Mouse (Mus musculus) midbrain, embryonic 10.5 days (tissue): ENCODE measurements around the gene Susd5. TPM values are rescaled to one million over a fixed set of nuclear protein-coding genes. Genes with fewer than 3 reads are reported as not detected.

ENCODE experiments used
- DNase-seq: peaks from one replicate; pipeline ENCODE4 v3.0.0-alpha.2; 2017; ENCODE audit warnings: low spot score
- H3K27ac ChIP-seq: fragments of 300-500 bp; sonication (generic); replicated peaks from 2 replicates; pipeline ENCODE4 v1.5.1; 2016; ENCODE audit warnings: mild to moderate bottlenecking
- H3K27me3 ChIP-seq: fragments of 300-500 bp; sonication (generic); 2 replicates; pipeline ENCODE4 v1.6.1; 2016; ENCODE audit warnings: low read depth, mild to moderate bottlenecking; ENCODE audit not compliant: poor library complexity, severe bottlenecking
- H3K36me3 ChIP-seq: fragments of 300-500 bp; sonication (generic); 2 replicates; pipeline ENCODE4 v1.6.1; 2016; ENCODE audit warnings: mild to moderate bottlenecking, moderate library complexity
- H3K4me1 ChIP-seq: fragments of 300-500 bp; sonication (generic); 2 replicates; pipeline ENCODE4 v1.6.1; 2016
- H3K4me3 ChIP-seq: fragments of 300-500 bp; sonication (generic); 2 replicates; pipeline ENCODE4 v1.5.1; 2016; ENCODE audit warnings: mild to moderate bottlenecking, moderate library complexity
- H3K9me3 ChIP-seq: fragments of 300-500 bp; sonication (generic); replicated peaks from 2 replicates; pipeline ENCODE4 v1.6.1; 2016; ENCODE audit warnings: mild to moderate bottlenecking
- WGBS: fragments of 180-500 bp; shearing (Covaris S2); methylation state at CpG from one replicate; pipeline ENCODE4 v1.1.7; 2016; 5-methylcytosine and 5-hydroxymethylcytosine counted together
- polyA plus RNA-seq: library from polyadenylated mRNA; unstranded; fragments of >200 nt; fragmentation: Nextera tagmentation; extraction: Ambion mirVana; gene quantifications from 2 replicates; pipeline ENCODE4 v1.2.1, GENCODE M21; 2016

Gene Susd5
- 0.25 and 0.51 TPM in 2 replicates for polyA plus RNA-seq

DNA sequence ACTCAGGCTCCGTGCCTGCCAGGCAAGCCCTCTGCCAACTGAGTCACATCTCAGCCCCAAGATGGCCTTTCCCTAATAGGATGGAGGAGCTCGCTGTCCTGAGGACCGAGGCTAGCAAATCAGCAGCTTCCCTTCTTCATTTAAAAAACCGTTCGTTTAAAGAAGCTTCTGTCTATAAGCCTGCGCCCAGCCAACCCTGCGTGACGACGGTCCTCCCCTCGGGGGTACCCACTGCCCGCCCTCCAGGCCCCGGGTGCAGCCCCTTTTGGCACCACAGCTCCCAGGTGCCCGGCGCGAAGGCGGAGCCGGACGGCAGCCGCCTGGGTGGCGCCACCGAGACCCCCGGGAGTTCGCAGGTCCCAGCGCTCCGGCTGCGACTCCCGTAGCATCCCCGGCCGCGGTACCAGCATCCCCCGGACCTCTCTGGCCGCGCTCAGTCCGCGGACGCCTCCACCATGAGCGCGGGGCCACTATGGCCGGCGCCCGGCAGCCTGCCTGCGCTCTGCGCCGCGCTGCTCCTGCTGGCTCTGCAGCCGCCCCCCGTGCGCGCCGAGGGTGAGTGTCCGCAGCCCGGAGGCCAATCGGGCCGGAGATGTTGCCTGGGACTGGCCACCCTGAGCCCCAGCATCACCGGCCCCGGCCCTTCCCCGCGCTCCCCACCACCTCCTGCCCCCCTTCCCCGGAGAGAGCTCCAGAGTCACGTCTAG lies at the start of gene Susd5:
Susd5 (plus strand) TSS at position 51 of the 707 bp plus-strand sequence.
- under 1% methylated on average over 60 of the region's 60 CpGs for WGBS
- H3K27me3 ChIP-seq = peaks cover 46% of the 10 kb centered on the region

DNA sequence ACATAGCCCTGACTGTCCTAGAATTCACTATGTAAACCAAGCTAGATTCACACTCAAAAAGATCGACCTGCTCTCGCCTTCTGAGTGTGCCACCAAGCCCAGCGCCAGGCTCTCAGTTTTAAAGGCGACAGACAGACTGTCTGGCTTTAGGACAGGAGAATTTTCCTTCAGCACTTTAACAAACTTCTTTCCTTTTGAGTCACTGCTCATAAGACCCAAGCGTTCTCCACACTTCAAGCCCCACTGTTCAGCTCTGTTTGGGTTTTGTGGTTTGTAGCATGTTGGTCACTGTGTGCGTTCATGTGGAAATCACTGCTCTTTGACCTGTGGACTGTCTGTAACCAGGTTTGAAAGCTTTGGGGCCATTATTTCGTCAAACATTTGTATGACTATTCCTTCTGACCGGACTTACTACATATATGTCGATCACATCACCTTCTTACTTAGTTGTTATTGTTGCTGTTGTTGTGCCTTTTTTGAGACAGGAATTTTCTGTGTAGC lies 49.0 kb upstream of the Susd5 start:
- Histone ChIP-seq H3K27me3 (no peaks in the 10 kb centered on the region), H3K4me1 (peaks cover 5% of the 10 kb centered on the region; the same call in 1 of the 2 replicates), H3K27ac (no peak overlapping the region), H3K4me3 (no peak overlapping the region), H3K9me3 (no peaks in the 10 kb centered on the region; the same call in 1 of the 2 replicates), H3K36me3 (peaks cover under 1% of the 10 kb centered on the region)
- 92% methylated on average over 9 of the region's 9 CpGs for WGBS
- no peak for DNase-seq

More for the DNA sequence above, at the start of gene Susd5:
- Histone ChIP-seq H3K4me1 (peaks cover 17% of the 10 kb centered on the region), H3K4me3 (peak within 1 kb of the TSS; percentile 62), H3K36me3 (no peaks in the 10 kb centered on the region), H3K27ac (peak within 1 kb of the TSS; percentile 75), H3K9me3 (no peaks in the 10 kb centered on the region)
- peak; percentile 49 for DNase-seq

DNA sequence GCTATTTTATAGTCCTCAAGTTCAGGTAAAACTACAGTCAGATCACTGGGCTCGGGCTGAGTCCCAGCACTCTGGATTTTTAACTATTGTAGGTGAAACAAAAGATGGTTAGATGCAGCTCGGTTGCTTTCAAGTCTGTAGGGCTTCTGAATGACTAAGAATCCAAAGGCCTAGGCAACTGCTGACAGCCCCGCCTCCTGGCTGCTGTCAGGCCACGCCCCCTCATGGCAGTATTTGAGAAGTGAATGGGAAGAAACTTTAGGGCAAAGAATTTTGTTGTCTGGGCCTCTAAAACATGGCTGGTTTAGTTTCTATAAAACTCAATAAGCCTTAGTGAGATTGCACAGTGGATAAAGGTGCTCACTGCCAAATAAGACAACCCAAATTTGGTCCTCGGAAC lies 47.4 kb upstream of the Susd5 start:
- no peak for DNase-seq
- H3K4me3 ChIP-seq = no peak overlapping the region

DNA sequence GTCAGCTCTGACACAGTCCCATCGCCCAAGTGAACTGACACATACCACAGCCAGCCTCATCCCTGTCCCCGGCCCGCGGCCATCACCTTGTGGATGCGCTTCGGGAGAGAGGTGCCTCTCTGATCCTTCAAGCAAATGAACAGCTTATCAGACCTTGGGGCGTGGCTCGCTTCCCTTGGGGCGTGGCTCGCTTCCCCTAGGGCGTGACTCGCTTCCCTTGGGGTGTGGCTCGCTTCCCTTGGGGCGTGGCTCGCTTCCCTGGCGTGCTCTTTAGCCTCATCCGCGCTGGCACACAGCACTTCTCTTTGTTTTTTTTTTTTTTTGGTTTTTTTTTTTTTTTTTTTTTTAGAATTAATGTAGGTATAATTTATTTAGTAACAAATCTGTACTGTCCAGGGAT lies 45.7 kb upstream of the Susd5 start:
- WGBS = 65% methylated on average over 18 of the region's 18 CpGs
- Histone ChIP-seq H3K27me3 (no peaks in the 10 kb centered on the region), H3K9me3 (no peaks in the 10 kb centered on the region; the same call in 1 of the 2 replicates), H3K36me3 (peaks cover 5% of the 10 kb centered on the region; the same call in 1 of the 2 replicates), H3K27ac (no peak overlapping the region), H3K4me3 (no peak overlapping the region), H3K4me1 (peaks cover 5% of the 10 kb centered on the region; the same call in 1 of the 2 replicates)
- no peak for DNase-seq

More for the DNA sequence above, 47.4 kb upstream of the Susd5 start:
- Histone ChIP-seq H3K27me3 (no peaks in the 10 kb centered on the region), H3K27ac (no peak overlapping the region), H3K36me3 (peaks cover 2% of the 10 kb centered on the region; the same call in 1 of the 2 replicates), H3K9me3 (no peaks in the 10 kb centered on the region), H3K4me1 (peaks cover 5% of the 10 kb centered on the region; the same call in 1 of the 2 replicates)
- 43% methylated on average over 5 of the region's 5 CpGs for WGBS

DNA sequence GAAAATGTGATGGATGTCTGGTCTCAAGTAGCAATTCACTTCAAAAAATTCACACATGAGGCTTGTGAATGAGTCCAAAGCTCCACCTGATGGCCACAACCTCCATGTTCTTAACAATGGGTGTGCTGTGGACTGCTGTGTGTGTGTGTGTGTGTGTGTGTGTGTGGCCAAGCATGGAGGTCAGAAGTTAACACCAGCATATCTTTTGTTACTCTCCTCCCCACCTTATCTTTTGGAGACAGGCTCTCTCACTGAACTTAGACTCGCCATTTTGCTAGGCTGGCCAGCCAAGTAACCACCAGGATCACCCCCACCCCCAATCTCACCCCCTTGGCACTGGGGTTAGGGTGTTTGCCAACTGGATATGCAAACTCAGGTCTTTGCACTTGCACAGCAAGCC lies 42.9 kb upstream of the Susd5 start:
- WGBS = 91% methylated on average over 1 of the region's 1 CpGs
- no peak overlapping the region for H3K4me3 ChIP-seq

DNA sequence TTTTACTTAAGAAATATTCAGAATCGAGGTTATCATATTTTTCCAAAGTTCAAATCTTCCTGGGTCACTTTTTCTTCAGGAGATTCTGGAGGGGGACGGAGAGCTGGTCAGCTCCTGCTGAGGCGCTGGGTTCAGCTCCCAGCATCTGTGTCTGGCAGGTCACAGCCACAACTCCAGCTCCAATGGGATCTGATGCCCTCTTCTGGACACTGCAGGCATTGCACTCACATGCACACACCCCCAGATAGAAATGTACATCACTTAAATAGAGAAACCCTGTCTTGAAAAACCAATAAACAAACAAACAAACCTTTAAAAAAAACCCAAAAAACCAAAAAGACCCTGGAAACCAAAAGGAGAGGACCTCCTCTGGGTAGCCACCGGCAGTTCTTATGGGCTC lies 41.2 kb upstream of the Susd5 start:
- Histone ChIP-seq H3K27me3 (no peaks in the 10 kb centered on the region), H3K9me3 (no peaks in the 10 kb centered on the region; the same call in 1 of the 2 replicates), H3K4me3 (no peak overlapping the region), H3K4me1 (no peaks in the 10 kb centered on the region), H3K36me3 (peaks cover 6% of the 10 kb centered on the region; the same call in 1 of the 2 replicates), H3K27ac (no peak overlapping the region)
- 78% methylated on average over 4 of the region's 4 CpGs for WGBS
- DNase-seq = no peak

More for the DNA sequence above, 42.9 kb upstream of the Susd5 start:
- DNase-seq = no peak
- peaks cover 6% of the 10 kb centered on the region; the same call in 1 of the 2 replicates for H3K36me3 ChIP-seq
- no peaks in the 10 kb centered on the region; the same call in 1 of the 2 replicates for H3K9me3 ChIP-seq
- no peak overlapping the region for H3K27ac ChIP-seq
- H3K27me3 ChIP-seq = no peaks in the 10 kb centered on the region
- H3K4me1 ChIP-seq = peaks cover 5% of the 10 kb centered on the region; the same call in 1 of the 2 replicates

DNA sequence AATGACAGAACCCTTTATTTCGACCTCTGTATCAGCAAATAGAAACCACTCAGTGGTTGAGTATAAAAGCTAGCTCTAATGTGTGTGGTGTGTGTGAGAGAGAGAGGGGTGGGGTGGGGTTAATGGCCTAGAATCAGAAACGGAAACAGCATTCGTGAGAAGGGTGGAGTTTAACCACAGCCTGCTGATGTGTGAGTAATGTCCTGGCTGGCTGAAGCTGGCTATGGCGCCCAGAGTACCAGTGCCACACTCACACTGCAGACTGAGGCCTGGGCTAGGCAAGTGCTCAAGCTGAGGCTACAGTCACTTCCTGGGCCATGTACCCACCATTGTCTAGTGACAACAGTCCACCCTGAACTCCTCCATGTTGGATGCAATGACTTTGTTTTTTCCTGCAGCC lies 40.5 kb upstream of the Susd5 start:
- no peaks in the 10 kb centered on the region for H3K27me3 ChIP-seq
- WGBS = 79% methylated on average over 4 of the region's 4 CpGs
- no peaks in the 10 kb centered on the region for H3K4me1 ChIP-seq
- DNase-seq = no peak
- H3K36me3 ChIP-seq = peaks cover 6% of the 10 kb centered on the region; the same call in 1 of the 2 replicates
- no peaks in the 10 kb centered on the region; the same call in 1 of the 2 replicates for H3K9me3 ChIP-seq
- H3K4me3 ChIP-seq = no peak overlapping the region
- H3K27ac ChIP-seq = no peak overlapping the region

DNA sequence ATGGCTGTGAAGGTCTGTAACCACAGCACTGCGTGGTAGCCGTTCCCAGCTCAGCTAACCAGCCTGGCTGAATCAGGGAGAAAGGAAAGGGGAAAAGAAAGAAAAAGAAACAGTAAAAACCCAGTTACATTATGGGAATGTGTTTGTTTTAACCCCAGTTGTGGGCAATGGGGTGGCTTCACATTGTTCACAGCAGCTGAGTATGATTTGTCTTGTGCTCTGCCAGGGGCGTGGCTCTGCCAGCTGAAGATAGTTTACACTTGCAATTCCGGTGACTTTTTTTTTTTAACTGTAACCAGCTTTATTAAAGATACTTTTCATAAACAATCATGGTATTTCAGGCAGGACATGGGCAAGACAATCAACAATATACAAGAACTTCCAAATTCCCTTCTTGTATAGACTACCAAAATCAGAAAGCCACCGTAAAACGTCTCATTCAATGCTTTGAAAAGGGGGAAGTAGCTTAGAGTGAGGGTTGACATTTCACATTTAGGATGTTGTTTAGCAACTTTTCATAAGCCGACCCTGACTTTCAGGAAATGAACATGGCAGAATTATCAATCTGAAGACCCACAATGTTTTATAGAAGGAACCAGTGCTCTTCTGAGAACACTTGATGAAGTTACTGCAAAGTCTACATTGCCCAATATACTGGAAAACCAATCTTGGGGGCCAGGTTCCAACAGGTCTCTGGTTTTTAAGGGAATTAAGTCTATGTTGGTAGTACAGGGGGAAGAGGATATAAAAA lies 37.8 kb upstream of the Susd5 start:
- H3K36me3 ChIP-seq = 0 out of 2 replicates have a peak, but pooled peaks cover 4% of the 10 kb centered on the region
- H3K27me3 ChIP-seq = no peaks in the 10 kb centered on the region
- no peak overlapping the region for H3K27ac ChIP-seq
- no peaks in the 10 kb centered on the region; the same call in 1 of the 2 replicates for H3K9me3 ChIP-seq
- WGBS = 91% methylated on average over 7 of the region's 7 CpGs
- DNase-seq = no peak
- H3K4me3 ChIP-seq = no peak overlapping the region
- no peaks in the 10 kb centered on the region for H3K4me1 ChIP-seq

DNA sequence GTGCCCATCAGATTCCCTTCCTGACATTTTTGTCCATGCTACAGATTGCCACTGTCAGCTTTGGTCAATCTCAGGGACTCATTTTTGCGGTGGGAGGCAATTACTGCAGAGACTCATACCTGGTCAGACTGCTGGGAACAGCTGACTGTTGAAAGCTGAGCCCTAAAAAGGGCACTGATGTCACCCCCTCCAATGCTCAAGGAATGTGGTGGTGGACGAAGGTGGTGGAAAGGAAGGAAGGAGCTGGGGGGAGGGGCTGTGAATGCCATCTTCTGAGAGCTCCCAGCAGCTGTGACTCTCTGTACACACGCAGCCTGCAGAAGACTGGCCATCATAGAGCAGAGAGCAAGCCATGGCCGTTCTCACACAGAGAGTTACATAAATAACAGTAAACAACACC lies 34.8 kb upstream of the Susd5 start:
- WGBS = 69% methylated on average over 4 of the region's 4 CpGs
- Histone ChIP-seq H3K9me3 (no peaks in the 10 kb centered on the region), H3K27me3 (0 out of 2 replicates have a peak, but pooled peaks cover 9% of the 10 kb centered on the region), H3K27ac (no peak overlapping the region), H3K4me1 (peaks cover 17% of the 10 kb centered on the region), H3K4me3 (no peak overlapping the region), H3K36me3 (no peaks in the 10 kb centered on the region)
- no peak for DNase-seq

DNA sequence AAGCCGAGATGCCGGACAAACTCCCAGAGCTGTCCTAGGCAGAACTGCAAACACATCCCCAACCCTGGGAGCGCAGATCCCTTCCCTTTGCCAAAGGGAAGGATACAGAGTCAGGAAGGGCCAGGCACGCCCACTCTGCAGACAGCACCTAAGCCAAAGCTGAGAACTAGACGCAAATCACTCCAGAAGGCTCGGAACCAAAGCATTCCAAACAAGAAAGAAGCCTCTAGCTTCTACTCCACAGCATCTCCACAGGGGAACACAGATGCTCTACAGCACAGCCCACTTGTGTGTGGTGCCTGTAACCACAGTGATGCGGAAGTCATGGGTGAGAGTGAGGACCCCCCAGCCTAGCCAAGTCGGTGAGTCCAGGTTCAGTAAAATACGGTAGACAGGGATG lies 31.8 kb upstream of the Susd5 start:
- H3K27me3 ChIP-seq = 0 out of 2 replicates have a peak, but pooled peaks cover 9% of the 10 kb centered on the region
- H3K4me1 ChIP-seq = peaks cover 17% of the 10 kb centered on the region
- H3K4me3 ChIP-seq = peak overlapping the region; percentile 75; the same call in 1 of the 2 replicates
- 66% methylated on average over 9 of the region's 9 CpGs for WGBS
- H3K9me3 ChIP-seq = no peaks in the 10 kb centered on the region
- H3K36me3 ChIP-seq = no peaks in the 10 kb centered on the region
- H3K27ac ChIP-seq = no peak overlapping the region
- no peak for DNase-seq

DNA sequence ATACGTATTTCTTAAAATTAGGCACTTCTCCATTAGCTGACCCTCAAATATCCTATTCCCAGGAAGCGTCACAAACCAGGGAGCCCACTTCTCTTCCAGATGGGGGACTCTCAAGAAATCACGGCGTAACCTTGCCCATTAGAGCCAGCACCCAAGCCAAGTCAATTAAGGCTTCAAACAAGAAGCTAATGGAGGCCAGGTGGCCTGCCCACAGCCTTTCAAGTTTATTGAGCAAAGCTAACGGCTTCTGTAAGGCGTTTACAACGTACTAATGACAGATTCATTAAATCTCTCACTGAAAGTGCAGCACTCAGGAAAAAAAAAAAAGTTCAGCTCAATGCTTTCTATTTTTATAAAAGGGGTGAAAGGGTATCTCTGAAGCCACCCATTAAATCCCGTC lies 31.1 kb upstream of the Susd5 start:
- Histone ChIP-seq H3K4me1 (peaks cover 17% of the 10 kb centered on the region), H3K4me3 (peak overlapping the region; percentile 75), H3K27me3 (0 out of 2 replicates have a peak, but pooled peaks cover 9% of the 10 kb centered on the region), H3K9me3 (no peaks in the 10 kb centered on the region), H3K27ac (peak overlapping the region; percentile 84), H3K36me3 (no peaks in the 10 kb centered on the region)
- WGBS = 32% methylated on average over 8 of the region's 8 CpGs
- DNase-seq = no peak

DNA sequence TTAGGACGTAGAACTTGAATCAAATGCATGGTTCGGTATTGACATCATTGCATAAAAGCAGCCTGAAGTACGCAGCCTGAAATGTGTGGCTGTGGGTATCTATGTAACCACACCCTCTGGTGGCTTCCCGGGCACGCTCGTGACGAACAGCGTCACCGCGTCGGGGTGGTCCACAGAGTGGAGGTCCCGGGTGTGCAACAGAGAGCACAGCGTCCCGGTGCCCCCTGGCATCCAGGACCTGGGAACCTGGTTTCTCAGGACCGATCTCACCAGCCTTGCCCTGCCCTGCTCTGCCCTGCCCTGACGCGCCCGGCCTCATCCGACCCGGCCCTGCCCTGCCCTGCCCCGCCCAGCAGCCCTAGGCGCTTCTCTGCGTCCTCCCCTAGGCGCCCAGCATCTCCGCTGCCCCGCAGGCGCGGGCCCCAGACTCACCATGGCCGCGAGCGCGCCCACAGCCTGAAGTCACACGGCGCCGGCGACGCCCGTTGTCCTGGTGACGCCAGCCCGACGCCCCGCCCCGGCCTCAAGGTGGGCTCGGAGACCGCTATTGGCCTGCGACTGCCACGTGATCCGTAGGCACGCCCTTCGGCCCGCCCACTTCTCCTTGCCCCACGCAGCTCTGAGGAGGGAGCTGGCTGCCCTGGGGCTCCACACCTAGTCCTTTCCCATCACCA lies 30.5 kb upstream of the Susd5 start:
- WGBS = under 1% methylated on average over 52 of the region's 52 CpGs
- DNase-seq = peak; percentile 92
- H3K27me3 ChIP-seq = 0 out of 2 replicates have a peak, but pooled peaks cover 9% of the 10 kb centered on the region
- H3K9me3 ChIP-seq = no peaks in the 10 kb centered on the region
- H3K36me3 ChIP-seq = no peaks in the 10 kb centered on the region
- peak overlapping the region; percentile 75 for H3K4me3 ChIP-seq
- H3K4me1 ChIP-seq = peaks cover 17% of the 10 kb centered on the region
- H3K27ac ChIP-seq = peak overlapping the region; percentile 84
